Mouse (Mus musculus): ENCODE results near the gene Gcn1l1.

GRCm38 (mm10) chr5:115633060-115633459, 68.0 kb downstream of the Gcn1l1 start:
- no peak for TF ChIP-seq POLR2A (IDR thresholded peaks at IDR 0.05; ENCODE audit: control insufficient read depth, low read depth, low read length)
- no peak for TF ChIP-seq CTCF (IDR thresholded peaks at IDR 0.05; ENCODE audit: control insufficient read depth, insufficient read depth, insufficient replicate concordance, low read depth, low read length)

Measured in testis, adult 2 months (tissue).